ENCODE assay signal across 8 mouse cellular contexts in the genomic region with DNA sequence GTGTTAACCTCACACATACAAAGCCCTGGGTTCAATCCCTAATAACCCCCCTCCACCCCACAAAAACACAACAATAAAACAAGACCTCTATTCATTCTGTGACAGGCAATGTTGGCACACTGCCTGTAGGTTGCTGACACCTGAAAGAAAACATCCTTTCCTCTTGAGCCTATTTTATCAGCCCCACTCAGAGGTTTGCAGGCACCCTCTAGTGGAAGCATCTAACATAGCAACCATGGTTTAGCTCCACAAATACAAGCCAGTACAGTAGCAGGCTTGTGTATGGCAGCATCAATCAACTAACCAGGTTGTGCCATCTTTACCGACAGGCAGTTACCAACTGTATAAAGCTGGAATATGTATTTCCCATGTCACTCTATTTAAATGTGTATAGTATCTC. TPM values are rescaled to one million over a fixed set of nuclear protein-coding genes. Genes with fewer than 3 reads are reported as not detected.
DNase-seq lines count a peak whose midpoint lies in the region; ATAC-seq and TF ChIP-seq lines count a peak whose summit lies in the region.
"Had no signal": no experiment of that assay in that cellular context is flagged by ENCODE, and none has a peak within 500 bp of the region (broad histone marks: within the 10 kb centered on the region; RNA-seq: fewer than 3 reads in every experiment).

No protein-coding gene starts in this region.

- H3K27ac ChIP-seq in limb, embryonic 11.5 days (replicated peaks; ENCODE audit: low read depth, low read length): no peak overlapping the region
- no peak overlapping the region for H3K27ac ChIP-seq in limb, embryonic 10.5 days
- no peak overlapping the region for H3K27ac ChIP-seq in ES-E14 (ENCODE audit: insufficient read depth, low read depth, low read length, poor library complexity, severe bottlenecking)
- H3K27ac ChIP-seq: midbrain, embryonic 12.5 days had no signal

- H3K4me2 ChIP-seq in limb, embryonic 11.5 days (ENCODE audit: low read depth, severe bottlenecking): no peak overlapping the region
- H3K4me2 ChIP-seq: midbrain, embryonic 12.5 days had no signal

- no peaks in the 10 kb centered on the region for H3K27me3 ChIP-seq in limb, embryonic 11.5 days (ENCODE audit: control insufficient read depth, insufficient read depth, low read length)
- H3K27me3 ChIP-seq in limb, embryonic 10.5 days (ENCODE audit: low read depth, poor library complexity, severe bottlenecking): no peaks in the 10 kb centered on the region
- H3K27me3 ChIP-seq: midbrain, embryonic 12.5 days had no signal

- no peak for ATAC-seq in limb, embryonic 11.5 days (ENCODE audit: insufficient number of reproducible peaks, low FRiP score, low TSS enrichment, low read depth)
- peak; percentile 79; the same call in 1 of the 2 replicates for ATAC-seq in frontal cortex, adult (ENCODE audit: low TSS enrichment)

- no peaks in the 10 kb centered on the region for H3K9me3 ChIP-seq in limb, embryonic 11.5 days (ENCODE audit: control insufficient read depth, low read length)
- H3K9me3 ChIP-seq in limb, embryonic 10.5 days (replicated peaks): no peaks in the 10 kb centered on the region
- H3K9me3 ChIP-seq in ES-E14 (ENCODE audit: control insufficient read depth, insufficient read depth, low read depth, low read length): no peaks in the 10 kb centered on the region
- H3K9me3 ChIP-seq: midbrain, embryonic 12.5 days had no signal

- WGBS in limb, embryonic 11.5 days: 68% methylated on average over 1 of the region's 1 CpGs
- WGBS in limb, embryonic 10.5 days: 56% methylated on average over 1 of the region's 1 CpGs

- peak; percentile 30 for DNase-seq in limb, embryonic 11.5 days (ENCODE audit: low spot score)
- no peak for DNase-seq in limb, embryonic 10.5 days (ENCODE audit: low spot score)
- DNase-seq in ES-E14 (ENCODE audit: low read depth, low spot score): peak; percentile 35
- peak; percentile 14 for DNase-seq in brain, embryonic 18.5 days (ENCODE audit: low read depth, low spot score)
- peak; percentile 22 to 44 for DNase-seq in kidney, postnatal 4 days
- peak; percentile 47 to 56 for DNase-seq in right cerebral cortex, postnatal 10 days (ENCODE audit: low spot score in 2 of 2)

- H3K36me3 ChIP-seq in limb, embryonic 11.5 days (ENCODE audit: control insufficient read depth, insufficient read depth, low read length): no peaks in the 10 kb centered on the region
- H3K36me3 ChIP-seq in limb, embryonic 10.5 days: no peaks in the 10 kb centered on the region
- H3K36me3 ChIP-seq in ES-E14 (ENCODE audit: control insufficient read depth, insufficient read depth, low read length, poor library complexity, severe bottlenecking): no peaks in the 10 kb centered on the region
- H3K36me3 ChIP-seq: midbrain, embryonic 12.5 days had no signal

- H3K4me3 ChIP-seq in limb, embryonic 11.5 days (ENCODE audit: low read depth, low read length): no peak overlapping the region
- H3K4me3 ChIP-seq in limb, embryonic 10.5 days: no peak overlapping the region
- no peak overlapping the region for H3K4me3 ChIP-seq in ES-E14 (ENCODE audit: insufficient read depth in 1 of 2, low read depth in 1 of 2, low read length in 2 of 2, poor library complexity in 1 of 2, severe bottlenecking in 1 of 2)
- H3K4me3 ChIP-seq: midbrain, embryonic 12.5 days had no signal

- in situ Hi-C loops in ES-E14 (cut with MboI; ENCODE audit: low sequenced_read_pairs in 2 of 2, unreplicated experiment in 2 of 2): no loop called here

- H3K9ac ChIP-seq in limb, embryonic 11.5 days (ENCODE audit: low read length): no peak overlapping the region
- no peak overlapping the region for H3K9ac ChIP-seq in ES-E14 (ENCODE audit: insufficient read depth, low read depth, low read length, poor library complexity, severe bottlenecking)
- H3K9ac ChIP-seq: midbrain, embryonic 12.5 days had no signal

- no peaks in the 10 kb centered on the region for H3K4me1 ChIP-seq in limb, embryonic 11.5 days (ENCODE audit: control insufficient read depth, insufficient read depth, low read length)
- no peaks in the 10 kb centered on the region for H3K4me1 ChIP-seq in limb, embryonic 10.5 days
- H3K4me1 ChIP-seq in ES-E14 (ENCODE audit: control insufficient read depth in 2 of 2, insufficient read depth in 2 of 2, low read length in 2 of 2, poor library complexity in 1 of 2): no peaks in the 10 kb centered on the region

TF ChIP-seq in ES-E14, 5 proteins besides CTCF, POLR2A, EP300 and RAD21:
- no peak for TF ChIP-seq ZNF384 (IDR thresholded peaks at IDR 0.05; ENCODE audit: low read depth, low read length)
- 0 out of 2 replicates have a peak, but pooled peaks have one; percentile 20 for TF ChIP-seq ZC3H11A (IDR thresholded peaks at IDR 0.05; ENCODE audit: borderline replicate concordance, low read depth, low read length)

RNA-seq across cellular contexts. Expression of a gene that starts 23.0 kb away (rescaled TPM):
- polyA plus RNA-seq in limb, embryonic 11.5 days (2014; fragmentation: Nextera tagmentation; extraction: Ambion mirVana): not detected in 2 replicates
- not detected in 2 replicates for polyA plus RNA-seq in limb, embryonic 10.5 days (2016; fragmentation: Nextera tagmentation; extraction: Ambion mirVana)
- total RNA-seq in ES-E14 (2012; rRNA removed): 0.16 TPM in 1 of 2 replicates, not detected in the other

RNA-seq across cellular contexts. Expression of a gene that starts 46.3 kb away (rescaled TPM):
- polyA plus RNA-seq in limb, embryonic 11.5 days (2014; fragmentation: Nextera tagmentation; extraction: Ambion mirVana): 4.4 and 4.6 TPM in 2 replicates
- 3.7 and 6.0 TPM in 2 replicates for polyA plus RNA-seq in limb, embryonic 10.5 days (2016; fragmentation: Nextera tagmentation; extraction: Ambion mirVana)
- 6.1 and 10.6 TPM in 2 replicates for total RNA-seq in ES-E14 (2012; rRNA removed)

RNA-seq across cellular contexts. Expression of a gene that starts 56.3 kb away (rescaled TPM):
- polyA plus RNA-seq in limb, embryonic 11.5 days (2014; fragmentation: Nextera tagmentation; extraction: Ambion mirVana): not detected in 2 replicates
- not detected in 2 replicates for polyA plus RNA-seq in limb, embryonic 10.5 days (2016; fragmentation: Nextera tagmentation; extraction: Ambion mirVana)
- 0.11 TPM in 1 of 2 replicates, not detected in the other for total RNA-seq in ES-E14 (2012; rRNA removed)
